Mouse (Mus musculus): ENCODE data around the gene Casp8ap2. TPM values are rescaled to one million over a fixed set of nuclear protein-coding genes. Genes with fewer than 3 reads are reported as not detected.

The Casp8ap2 gene
- total and polyA plus RNA-seq, 2 experiments from 2014 or later = 31.7 to 36.1 TPM

DNA sequence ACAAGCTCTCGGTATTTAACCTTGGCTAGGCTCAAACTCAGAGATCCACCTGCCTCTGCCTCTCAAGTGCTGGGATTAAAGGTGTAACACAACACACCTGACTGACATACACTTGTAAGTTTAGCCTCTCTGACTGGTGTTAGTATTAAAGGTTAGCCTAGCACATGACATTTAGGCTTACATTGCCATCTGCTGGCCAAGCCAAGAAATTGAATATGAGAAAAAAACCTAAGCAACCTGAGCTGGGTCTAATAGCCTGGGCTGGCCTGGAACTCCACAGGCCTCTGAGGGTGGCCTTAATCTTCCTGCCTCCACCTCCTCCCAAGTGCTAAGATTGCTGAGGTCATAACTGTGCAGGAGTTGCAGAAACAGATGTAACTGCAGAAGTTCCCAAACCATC is 43.1 kb upstream of the Casp8ap2 start:
- Histone ChIP-seq H3K9ac (replicated peaks; ENCODE audit: low read length, poor library complexity, severe bottlenecking) (no peak overlapping the region), H3K27me3 (ENCODE audit: insufficient read depth, low read length) (no peaks in the 10 kb centered on the region), H3K4me2 (ENCODE audit: low read depth, low read length, poor library complexity, severe bottlenecking) (no peak overlapping the region), H3K9me3 (ENCODE audit: low read length) (no peaks in the 10 kb centered on the region), H3K27ac (ENCODE audit: low read depth, low read length) (no peak overlapping the region), H3K4me1 (ENCODE audit: insufficient read depth, low read length) (peaks cover 12% of the 10 kb centered on the region), H3K36me3 (ENCODE audit: insufficient read depth, low read length) (peaks cover 3% of the 10 kb centered on the region; the same call in 1 of the 2 replicates), H3K4me3 (ENCODE audit: low read depth, low read length) (no peak overlapping the region)
- ATAC-seq (ENCODE audit: low FRiP score) (peak; percentile 31; the same call in 1 of the 2 replicates), DNase-seq (ENCODE audit: low spot score) (peak; percentile 70)
- peak; percentile 86 for TF ChIP-seq CTCF (IDR thresholded peaks at IDR 0.05)
- 50% methylated on average over 1 of the region's 1 CpGs for WGBS

- WGBS = 89% methylated on average over 5 of the region's 5 CpGs
- no peak overlapping the region for H3K27ac ChIP-seq (ENCODE audit: low read depth, low read length)
- ATAC-seq (ENCODE audit: low FRiP score) (no peak), DNase-seq (ENCODE audit: low spot score) (no peak)
- H3K9ac ChIP-seq (replicated peaks; ENCODE audit: low read length, poor library complexity, severe bottlenecking) = no peak overlapping the region
- no peak overlapping the region for H3K4me2 ChIP-seq (ENCODE audit: low read depth, low read length, poor library complexity, severe bottlenecking)
- H3K27me3 ChIP-seq (ENCODE audit: insufficient read depth, low read length) = no peaks in the 10 kb centered on the region
- H3K4me3 ChIP-seq (ENCODE audit: low read depth, low read length) = no peak overlapping the region
- no peak for TF ChIP-seq CTCF (IDR thresholded peaks at IDR 0.05)
- peaks cover 3% of the 10 kb centered on the region; the same call in 1 of the 2 replicates for H3K36me3 ChIP-seq (ENCODE audit: insufficient read depth, low read length)
- peaks cover 12% of the 10 kb centered on the region for H3K4me1 ChIP-seq (ENCODE audit: insufficient read depth, low read length)
- no peaks in the 10 kb centered on the region for H3K9me3 ChIP-seq (ENCODE audit: low read length)
Observed at GRCm38 (mm10) chr4:32573586-32573985, 41.7 kb upstream of the Casp8ap2 start.

GRCm38 (mm10) chr4:32574604-32575003 is 40.6 kb upstream of the Casp8ap2 start:
- H3K4me1 ChIP-seq (ENCODE audit: insufficient read depth, low read length) = peaks cover 12% of the 10 kb centered on the region
- ATAC-seq (ENCODE audit: low FRiP score) (no peak), DNase-seq (ENCODE audit: low spot score) (no peak)
- H3K27me3 ChIP-seq (ENCODE audit: insufficient read depth, low read length) = no peaks in the 10 kb centered on the region
- H3K27ac ChIP-seq (ENCODE audit: low read depth, low read length) = no peak overlapping the region
- H3K36me3 ChIP-seq (ENCODE audit: insufficient read depth, low read length) = peaks cover 5% of the 10 kb centered on the region; the same call in 1 of the 2 replicates
- H3K4me3 ChIP-seq (ENCODE audit: low read depth, low read length) = no peak overlapping the region
- H3K4me2 ChIP-seq (ENCODE audit: low read depth, low read length, poor library complexity, severe bottlenecking) = no peak overlapping the region
- H3K9me3 ChIP-seq (ENCODE audit: low read length) = no peaks in the 10 kb centered on the region
- WGBS = 92% methylated on average over 1 of the region's 1 CpGs
- peak; percentile 48 for TF ChIP-seq CTCF (IDR thresholded peaks at IDR 0.05)
- no peak overlapping the region for H3K9ac ChIP-seq (replicated peaks; ENCODE audit: low read length, poor library complexity, severe bottlenecking)

GRCm38 (mm10) chr4:32575165-32575564 is 40.1 kb upstream of the Casp8ap2 start:
- DNase-seq (ENCODE audit: low spot score) (no peak), ATAC-seq (ENCODE audit: low FRiP score) (no peak)
- Histone ChIP-seq H3K4me2 (ENCODE audit: low read depth, low read length, poor library complexity, severe bottlenecking) (no peak overlapping the region), H3K27me3 (ENCODE audit: insufficient read depth, low read length) (no peaks in the 10 kb centered on the region), H3K4me1 (ENCODE audit: insufficient read depth, low read length) (peaks cover 9% of the 10 kb centered on the region), H3K9me3 (ENCODE audit: low read length) (no peaks in the 10 kb centered on the region), H3K4me3 (ENCODE audit: low read depth, low read length) (no peak overlapping the region), H3K27ac (ENCODE audit: low read depth, low read length) (no peak overlapping the region), H3K36me3 (ENCODE audit: insufficient read depth, low read length) (peaks cover 11% of the 10 kb centered on the region), H3K9ac (replicated peaks; ENCODE audit: low read length, poor library complexity, severe bottlenecking) (no peak overlapping the region)
- no peak for TF ChIP-seq CTCF (IDR thresholded peaks at IDR 0.05)
- 80% methylated on average over 9 of the region's 9 CpGs for WGBS

DNA sequence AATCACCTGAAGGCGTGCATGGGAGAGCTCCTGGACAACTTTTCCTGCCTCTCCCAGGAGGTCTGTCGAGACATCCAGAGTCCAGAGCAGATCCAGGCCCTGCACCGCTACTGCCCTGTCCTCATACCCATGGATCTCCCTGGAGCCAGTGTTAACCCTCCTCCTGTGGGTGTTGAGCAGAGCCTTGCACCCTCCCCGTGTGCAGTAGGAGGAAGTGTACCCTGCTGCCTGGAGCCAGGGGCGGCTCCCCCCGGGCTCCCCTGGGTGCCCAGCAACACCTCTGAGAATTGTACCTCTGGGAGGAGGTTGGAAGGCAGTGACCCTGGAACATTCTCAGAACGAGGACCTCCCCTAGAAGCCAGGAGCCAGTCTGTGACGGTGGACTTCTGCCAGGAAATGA is 35.4 kb upstream of the Casp8ap2 start:
- ATAC-seq (ENCODE audit: low FRiP score) = no peak
- H3K27me3 ChIP-seq (ENCODE audit: insufficient read depth, low read length) = no peaks in the 10 kb centered on the region
- peaks cover 14% of the 10 kb centered on the region for H3K36me3 ChIP-seq (ENCODE audit: insufficient read depth, low read length)
- H3K9ac ChIP-seq (replicated peaks; ENCODE audit: low read length, poor library complexity, severe bottlenecking) = no peak overlapping the region
- no peak overlapping the region for H3K4me3 ChIP-seq (ENCODE audit: low read depth, low read length)
- H3K4me1 ChIP-seq (ENCODE audit: insufficient read depth, low read length) = no peaks in the 10 kb centered on the region
- H3K27ac ChIP-seq (ENCODE audit: low read depth, low read length) = no peak overlapping the region
- H3K4me2 ChIP-seq (ENCODE audit: low read depth, low read length, poor library complexity, severe bottlenecking) = no peak overlapping the region
- TF ChIP-seq CTCF (IDR thresholded peaks at IDR 0.05) = no peak
- DNase-seq (ENCODE audit: low spot score) = no peak
- no peaks in the 10 kb centered on the region for H3K9me3 ChIP-seq (ENCODE audit: low read length)
- WGBS = 93% methylated on average over 8 of the region's 8 CpGs

- Histone ChIP-seq H3K9ac (replicated peaks; ENCODE audit: low read length, poor library complexity, severe bottlenecking) (no peak overlapping the region), H3K27me3 (ENCODE audit: insufficient read depth, low read length) (no peaks in the 10 kb centered on the region), H3K36me3 (ENCODE audit: insufficient read depth, low read length) (peaks cover 10% of the 10 kb centered on the region), H3K4me2 (ENCODE audit: low read depth, low read length, poor library complexity, severe bottlenecking) (no peak overlapping the region), H3K4me1 (ENCODE audit: insufficient read depth, low read length) (no peaks in the 10 kb centered on the region), H3K4me3 (ENCODE audit: low read depth, low read length) (no peak overlapping the region), H3K9me3 (ENCODE audit: low read length) (no peaks in the 10 kb centered on the region), H3K27ac (ENCODE audit: low read depth, low read length) (no peak overlapping the region)
- no peak for TF ChIP-seq CTCF (IDR thresholded peaks at IDR 0.05)
- ATAC-seq (ENCODE audit: low FRiP score) (no peak), DNase-seq (ENCODE audit: low spot score) (no peak)
- 64% methylated on average over 6 of the region's 6 CpGs for WGBS
Observed at GRCm38 (mm10) chr4:32584181-32584580, 31.1 kb upstream of the Casp8ap2 start.

Measured in midbrain, postnatal 0 days (tissue).